Mouse (Mus musculus): ENCODE data around the gene Kazn.

Kazn gene

DNA sequence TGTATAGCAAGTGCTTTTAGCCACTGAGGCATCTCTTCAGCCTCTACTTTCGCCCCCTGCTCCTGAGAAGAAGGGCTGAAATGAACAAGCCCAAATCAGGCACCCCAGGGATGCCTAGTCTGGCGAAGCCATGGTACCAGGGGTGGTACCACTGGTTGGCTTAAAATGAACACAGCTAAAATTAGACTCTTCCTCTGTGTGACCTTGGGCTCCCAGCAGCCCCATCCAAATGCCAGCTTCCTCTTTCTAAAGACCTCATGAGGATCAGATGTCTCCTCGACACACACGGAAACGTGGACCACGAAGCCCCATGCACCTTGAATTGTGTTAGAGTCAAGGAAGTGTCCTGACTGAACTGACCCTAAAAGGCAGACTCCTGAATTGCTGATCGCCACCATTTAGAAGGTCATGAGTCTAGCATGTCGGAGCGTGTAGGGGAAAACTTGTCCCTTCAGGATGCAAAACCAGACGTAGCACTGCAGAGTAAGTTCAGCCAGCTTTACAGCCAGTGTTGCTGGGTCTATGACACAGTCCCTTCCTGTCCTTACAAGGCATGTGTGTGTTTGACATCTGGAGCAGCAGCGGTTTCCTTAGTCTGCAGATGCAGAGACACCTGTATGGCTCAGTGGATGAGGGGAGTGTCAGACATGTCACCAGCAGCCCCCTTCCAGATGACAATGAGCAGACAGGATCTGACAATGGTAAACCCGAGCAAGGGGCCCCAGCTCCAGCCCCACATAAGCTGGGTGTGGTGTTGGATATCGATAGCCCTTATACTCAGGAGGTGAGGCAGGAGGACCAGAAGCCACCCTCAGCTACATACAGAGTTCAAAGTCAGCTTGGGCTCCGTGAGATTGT is 159.3 kb downstream of the Kazn start:
- no peak for DNase-seq (ENCODE audit: low read depth, low spot score)

DNA sequence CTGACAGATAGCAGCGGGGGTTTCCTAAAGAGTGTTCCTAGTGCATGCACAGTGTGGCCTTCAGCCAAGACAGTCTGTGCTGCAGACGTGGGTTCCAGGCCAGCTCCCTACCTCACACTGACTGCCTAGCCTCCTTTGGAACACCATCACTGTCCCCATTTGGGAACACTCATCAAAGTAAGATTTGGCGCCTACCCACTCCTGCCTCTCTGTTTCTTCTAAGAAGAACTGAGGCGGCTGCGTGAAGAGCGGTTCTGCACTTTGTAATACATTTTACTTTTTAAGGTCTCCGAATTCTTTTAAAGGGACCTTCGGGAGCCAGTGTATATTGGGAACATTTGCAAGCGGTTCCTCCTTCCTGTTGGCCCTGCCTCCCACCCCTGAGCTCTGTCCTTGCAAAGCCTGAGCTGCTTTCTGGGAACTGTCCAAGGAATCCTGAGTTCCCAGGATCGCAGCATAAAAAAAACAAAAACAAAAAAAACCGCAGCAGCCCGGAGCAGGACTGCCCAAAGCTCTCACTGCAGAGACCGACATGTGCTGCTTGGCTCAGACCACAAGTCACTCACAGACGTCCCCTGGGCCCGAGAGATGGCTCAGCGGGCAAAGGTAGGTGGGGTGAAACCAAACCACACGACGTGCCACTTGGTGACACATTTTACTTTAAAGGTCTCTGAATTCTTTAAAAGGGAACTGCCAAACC is 161.5 kb downstream of the Kazn start:
- no peak for DNase-seq (ENCODE audit: low read depth, low spot score)

DNA sequence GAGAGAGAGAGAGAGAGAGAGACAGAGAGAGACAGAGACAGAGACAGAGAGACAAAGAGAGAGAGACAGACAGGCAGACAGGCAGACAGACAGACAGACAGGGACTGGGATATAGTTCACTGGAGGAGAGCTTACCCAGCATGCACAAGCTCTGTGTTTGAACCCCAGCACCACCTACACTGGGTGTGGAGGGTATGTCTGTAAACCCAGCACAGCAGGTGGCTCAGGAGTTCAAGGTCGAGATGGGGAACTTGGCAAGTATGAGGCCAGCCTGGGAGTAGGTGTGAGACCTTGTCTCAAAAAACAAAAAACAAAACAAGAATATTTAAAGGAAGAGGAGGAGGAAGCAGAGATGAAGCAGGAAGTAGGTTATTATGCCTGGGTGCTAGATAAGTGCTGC is 162.3 kb downstream of the Kazn start:
- no peak for DNase-seq (ENCODE audit: low read depth, low spot score)

DNA sequence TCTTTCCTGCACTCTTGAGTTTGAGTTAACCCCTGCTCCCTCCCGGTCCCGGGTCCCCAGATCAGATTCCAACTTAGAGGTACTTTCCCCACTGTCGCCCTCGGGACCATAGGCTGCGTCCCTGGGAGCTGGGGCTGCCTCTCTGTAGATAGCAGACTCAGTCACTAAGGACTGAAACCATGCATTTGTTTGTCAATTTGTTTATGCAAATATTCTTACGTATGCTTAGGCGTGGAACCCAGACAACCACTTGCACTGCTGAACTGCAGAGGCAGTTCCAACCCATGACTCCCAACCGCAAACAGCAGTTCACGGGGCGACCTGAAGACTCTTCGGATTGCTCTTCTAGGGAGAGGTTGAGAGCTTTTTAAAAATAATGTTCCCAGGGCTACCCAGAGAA is 163.3 kb downstream of the Kazn start:
- DNase-seq (ENCODE audit: low read depth, low spot score): no peak

DNA sequence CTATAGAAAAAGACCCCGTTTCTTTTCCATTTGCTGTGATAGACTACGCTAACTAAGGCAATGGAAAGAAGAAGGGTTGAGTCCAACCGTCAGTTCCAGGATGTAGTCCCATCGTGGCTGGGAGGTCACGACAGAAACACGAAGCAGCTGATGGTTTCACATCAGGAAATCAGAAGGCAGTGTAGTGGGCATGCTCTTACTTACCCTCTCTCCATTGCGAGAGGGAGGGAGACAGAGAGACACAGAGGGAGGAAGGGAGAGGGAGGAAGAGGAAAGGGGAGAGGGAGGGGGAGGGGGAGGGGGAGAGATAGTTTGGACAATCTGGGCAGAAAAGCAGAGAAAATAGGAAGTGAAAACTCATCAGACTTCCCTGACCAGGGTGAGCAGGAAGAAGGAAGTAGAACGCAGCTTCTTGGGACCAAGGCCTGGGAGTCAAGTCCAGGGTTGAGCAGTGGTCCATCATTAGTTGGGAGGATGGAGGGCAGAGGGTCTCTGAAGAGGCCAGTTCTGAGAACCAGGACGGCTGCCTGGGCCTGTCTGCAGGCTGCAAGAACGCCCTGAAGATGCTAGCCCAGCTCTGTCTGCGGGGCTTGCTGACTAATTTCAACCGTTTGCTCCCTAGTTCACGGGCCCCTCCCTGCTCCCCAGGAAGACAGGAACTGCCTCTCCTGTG is 165.0 kb downstream of the Kazn start:
- no peak for DNase-seq (ENCODE audit: low read depth, low spot score)

DNA sequence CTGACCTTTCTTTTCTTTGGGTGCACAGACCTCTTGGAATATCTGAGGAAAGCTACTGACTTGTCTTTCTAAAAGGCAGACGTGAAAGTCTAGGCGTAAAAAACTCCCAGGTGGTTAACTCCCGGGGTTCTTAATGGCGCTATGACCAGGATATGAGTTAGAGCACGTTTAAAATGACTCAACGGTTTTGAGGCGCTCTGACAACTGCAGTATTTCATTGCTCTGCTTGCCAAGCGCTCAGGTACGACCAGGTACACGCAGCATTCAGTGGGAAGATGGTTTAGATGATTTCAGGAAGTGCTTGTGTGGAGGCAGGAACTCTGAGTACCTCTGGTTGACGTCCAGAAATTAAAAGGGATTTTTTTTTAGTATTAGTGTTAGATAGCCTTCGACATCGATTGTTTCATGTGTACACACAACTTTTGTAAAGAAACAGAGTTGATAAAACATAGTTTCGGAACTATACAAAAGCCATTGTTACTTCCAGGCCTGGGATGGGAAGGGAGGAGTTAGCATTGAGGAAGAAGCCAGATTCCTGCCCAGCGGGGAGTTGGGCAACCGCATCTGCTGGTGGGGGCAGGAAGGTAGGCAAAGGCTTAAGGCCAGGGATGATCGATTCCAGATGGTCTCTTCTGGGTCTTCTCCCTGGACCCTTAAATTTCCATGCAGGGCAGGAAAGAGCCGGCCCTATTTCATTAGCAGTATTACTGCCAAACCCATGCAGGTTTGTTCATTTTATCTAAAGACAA is 167.8 kb downstream of the Kazn start:
- no peak for DNase-seq (ENCODE audit: low read depth, low spot score)

DNA sequence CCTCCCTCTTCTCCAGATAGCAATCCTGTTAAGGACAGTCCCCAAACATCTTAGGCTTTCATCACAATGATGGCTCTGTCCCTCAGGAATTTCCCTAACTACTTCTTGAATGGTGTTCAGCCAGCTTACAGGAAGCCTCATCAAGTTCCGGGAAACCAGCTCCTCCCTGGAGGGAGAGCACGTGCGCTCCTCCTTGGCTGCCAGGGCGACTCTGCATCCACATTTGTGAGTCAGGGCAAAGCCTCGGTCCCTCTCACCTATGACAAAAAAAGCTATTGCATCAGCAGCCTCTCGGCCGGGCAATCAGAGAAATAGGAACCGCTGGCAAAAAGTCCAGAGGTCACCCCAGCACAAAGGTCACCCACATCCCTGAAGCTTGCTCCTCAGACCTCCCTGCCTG is 168.4 kb downstream of the Kazn start:
- no peak for DNase-seq (ENCODE audit: low read depth, low spot score)

DNA sequence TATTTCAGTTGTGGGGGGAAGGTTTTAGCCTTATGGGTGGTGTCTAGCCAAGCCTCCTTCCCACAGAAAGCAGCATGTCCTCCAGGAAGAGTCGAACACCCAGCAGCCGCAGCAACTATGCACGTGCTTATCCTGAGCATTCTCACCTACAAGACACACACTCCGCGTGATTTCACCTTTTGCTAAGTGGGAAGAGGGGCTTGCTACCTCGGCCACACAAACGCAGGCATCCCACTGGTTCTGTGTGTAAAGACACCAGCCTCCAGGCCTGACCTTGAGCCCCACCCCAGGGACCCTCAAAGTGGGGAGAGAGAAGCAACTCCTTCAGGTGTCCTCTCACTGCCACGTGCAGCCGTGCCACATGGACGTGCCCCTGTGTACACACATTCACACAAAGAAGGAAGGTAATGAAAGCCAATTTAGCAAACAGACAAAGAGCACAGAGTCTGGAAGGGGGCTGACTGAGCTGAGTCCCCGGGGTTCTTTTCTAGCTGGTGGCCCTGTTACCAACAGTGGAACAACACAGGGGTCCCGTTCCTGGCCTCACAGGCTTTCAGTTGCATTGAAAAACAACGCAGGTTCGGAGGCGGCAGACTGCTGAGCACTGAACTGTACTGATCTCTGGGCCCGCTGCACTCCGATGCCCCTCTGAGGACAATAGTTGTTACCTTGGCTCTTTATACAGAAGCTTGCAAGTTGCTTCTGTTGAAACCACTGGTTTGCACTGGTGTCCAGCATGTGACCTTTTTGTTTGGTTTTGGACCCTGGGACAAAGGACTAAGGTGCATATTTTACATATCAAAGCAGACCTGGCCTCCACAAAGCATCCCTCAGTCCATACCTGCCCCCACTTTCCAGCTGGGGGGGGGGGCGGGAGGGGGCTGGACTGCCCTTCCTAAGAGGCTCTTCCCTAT is 170.0 kb downstream of the Kazn start:
- no peak for DNase-seq (ENCODE audit: low read depth, low spot score)

DNA sequence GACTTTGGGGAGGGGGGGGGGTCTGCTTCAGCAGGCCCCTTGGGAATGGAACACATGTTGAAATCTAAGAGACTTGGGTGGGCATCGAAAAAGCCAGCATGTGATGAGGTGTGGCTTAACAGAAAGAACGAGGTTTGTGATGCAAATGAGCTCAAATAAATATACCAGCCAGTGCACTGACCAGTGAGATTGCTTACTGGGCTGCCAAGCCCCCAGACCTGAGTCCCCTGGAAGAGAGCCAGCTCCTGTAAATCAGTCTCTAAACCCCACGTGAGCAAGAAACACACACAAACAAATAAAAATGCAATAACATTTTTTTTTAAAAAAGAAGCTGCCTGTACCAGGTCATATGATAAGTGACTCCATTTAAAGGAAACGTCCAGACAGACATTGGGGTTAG is 172.6 kb downstream of the Kazn start:
- DNase-seq (ENCODE audit: low read depth, low spot score): no peak

DNA sequence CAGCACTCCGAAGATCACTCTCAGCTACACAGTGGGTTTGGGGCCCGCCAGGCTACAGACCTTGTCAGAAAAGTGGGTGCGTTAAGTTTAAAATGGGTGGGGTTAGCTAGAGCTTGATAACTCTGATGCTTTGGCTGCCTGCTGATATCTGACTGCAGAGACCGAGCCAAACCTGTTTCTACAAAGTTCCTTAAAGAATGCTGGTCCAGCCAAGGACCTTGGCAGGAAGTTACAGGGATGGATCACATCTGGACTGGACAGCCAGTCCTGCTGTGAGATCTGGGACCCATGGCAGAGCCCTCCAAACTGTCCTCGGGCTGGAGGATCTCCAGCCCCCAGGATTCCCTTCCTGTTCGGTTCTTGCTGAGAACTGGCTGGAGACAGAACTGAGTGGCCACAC is 173.4 kb downstream of the Kazn start:
- no peak for DNase-seq (ENCODE audit: low read depth, low spot score)

DNA sequence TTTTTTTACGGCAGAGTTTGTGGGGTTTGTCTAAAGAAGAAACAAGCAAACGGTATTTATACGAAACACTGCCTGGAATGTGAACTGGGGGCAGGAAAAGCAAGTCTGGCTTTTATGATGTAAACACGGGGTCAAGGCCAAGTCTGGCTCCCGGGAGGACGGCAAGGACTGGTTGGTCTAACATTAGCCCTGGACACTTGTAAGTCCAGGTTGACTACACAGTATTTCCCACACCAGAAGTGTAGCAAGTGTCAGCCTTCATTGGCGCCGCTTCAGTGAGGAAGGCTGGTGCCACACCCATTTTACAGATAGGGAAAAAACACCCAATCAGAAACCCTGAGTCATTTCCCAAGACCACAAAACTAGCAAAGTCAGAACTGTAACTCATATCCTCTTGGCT is 173.9 kb downstream of the Kazn start:
- DNase-seq (ENCODE audit: low read depth, low spot score): peak; percentile 17

DNA sequence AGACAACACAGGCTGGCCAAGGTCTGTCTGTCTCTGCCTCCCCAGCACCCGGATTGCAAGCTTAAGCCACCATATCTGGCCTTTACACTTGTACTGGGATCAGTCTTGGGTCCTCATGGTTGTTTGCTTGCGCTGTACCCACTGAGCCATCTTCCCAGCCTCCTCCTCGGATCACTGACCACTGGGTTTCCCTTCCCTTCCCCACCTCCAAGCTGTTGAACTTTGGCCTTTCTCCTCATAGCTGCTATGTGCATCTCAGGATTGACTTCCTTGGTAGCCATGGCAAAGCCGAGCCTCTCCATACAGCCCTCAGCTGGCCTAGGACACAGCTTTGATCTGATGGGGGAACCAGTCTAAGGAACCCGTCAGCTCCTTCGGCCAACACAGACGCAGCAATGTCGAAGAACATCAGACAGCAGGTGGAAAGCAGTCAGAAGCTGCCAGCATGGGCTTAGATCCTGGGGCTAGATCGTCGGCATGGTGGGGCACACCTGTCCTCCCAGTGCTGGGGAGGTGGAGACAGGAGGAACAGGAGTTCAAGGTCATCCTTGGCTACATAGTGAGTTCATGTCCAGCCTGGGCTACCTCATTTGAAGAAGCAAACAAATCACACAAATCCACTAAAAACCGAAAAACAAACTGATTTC is 174.5 kb downstream of the Kazn start:
- DNase-seq (ENCODE audit: low read depth, low spot score): no peak

DNA sequence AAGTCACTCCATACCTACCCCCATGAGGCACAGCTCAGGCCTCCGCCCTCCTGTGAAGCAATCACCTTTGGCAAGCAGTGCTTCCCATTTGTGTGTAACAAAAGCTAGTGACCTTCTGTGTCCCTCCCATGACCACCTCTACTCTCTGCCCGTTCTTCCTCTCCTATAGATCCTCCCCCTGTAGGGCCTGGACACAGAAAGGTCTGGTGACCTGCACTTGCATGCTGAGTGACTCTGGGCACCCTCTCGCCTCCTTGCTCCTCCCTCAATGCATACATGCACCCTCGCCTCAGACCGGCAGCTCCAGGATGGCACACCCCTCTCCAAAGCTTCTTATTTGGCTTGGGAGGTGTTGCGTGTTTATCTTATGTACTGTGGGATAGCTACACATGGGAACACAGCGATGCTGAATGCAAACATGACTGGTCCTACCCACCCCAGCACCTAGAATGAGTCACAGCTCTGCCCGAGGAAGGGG is 176.1 kb downstream of the Kazn start:
- DNase-seq (ENCODE audit: low read depth, low spot score): no peak

DNA sequence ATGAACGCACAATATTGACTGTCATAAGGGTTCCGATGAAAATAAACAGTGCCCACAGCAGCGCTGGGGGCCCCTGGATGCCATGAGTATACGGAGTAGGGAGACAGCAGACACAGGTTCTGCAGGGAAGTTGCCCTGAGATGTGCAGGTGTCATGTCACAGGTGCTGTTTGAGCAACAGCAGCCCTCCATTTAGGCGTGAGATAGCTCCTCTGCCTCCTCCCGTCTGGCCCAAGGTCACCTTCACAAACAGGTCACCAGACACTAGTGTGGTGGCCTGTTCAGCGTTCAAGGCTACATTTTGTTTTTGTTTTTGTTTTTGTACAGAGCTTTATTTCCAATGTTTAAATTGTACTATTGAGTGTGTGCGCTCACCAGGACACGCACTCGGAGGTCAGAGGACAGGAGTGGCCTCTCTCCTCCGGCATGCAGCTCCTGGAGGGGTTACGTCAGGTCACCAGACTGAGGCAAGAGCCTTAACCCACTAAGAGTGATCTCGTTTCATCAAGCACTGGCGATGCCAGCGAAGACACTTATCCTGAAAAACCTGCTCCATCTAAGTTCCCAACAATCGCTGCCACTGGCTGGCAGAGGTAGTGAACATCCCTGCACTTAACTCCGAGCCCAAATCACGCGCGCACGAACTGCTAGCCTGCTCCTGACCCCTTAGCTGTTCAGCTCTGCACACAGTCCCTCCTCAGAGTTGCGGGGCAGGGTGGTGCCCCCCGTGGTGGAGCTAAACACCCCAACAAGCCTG is 177.5 kb downstream of the Kazn start:
- DNase-seq (ENCODE audit: low read depth, low spot score): no peak

DNA sequence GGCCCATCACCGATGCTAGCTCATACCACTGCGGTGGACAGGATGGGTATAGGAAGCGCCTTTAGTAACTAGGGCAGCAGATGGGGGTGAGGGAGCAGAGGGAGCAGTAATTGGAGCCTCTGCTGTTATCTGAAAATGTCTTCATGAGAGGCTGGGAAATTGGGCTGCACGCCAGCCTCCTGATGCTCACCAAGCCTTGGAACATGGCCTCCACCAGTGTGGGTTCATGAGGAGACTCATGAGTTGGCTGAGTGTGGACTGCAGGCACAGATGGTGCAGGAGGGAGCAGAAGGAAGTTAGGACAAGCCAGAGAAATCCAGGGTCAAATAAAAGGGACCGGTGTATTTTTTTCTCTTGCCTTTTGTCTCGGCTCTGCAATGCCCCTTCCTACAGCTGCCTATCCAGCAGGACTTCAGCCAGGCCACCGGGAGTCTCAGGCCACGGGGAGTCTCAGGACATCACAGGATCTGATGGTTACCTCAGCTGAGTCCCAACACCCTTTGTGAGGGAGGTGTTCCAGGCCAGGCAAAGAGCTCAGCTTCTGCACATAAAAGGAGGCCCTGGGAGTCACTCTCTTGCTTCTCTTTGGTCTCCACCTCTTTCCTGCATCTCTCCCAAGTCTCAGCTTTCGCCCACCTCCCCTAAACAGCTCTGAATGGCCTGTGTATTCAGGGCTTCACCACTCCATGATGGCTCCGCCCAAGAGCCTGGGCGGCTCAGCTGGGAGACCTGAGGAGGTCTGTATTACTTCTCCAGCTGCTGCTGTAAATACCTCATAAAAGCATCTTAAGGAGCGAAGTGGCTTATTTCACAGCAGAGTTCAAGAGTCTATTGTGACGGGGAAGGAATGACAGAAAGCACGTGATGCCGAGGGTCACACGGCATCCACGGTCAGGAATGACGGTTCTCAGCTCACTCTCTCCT is 178.5 kb downstream of the Kazn start:
- no peak for DNase-seq (ENCODE audit: low read depth, low spot score)

DNA sequence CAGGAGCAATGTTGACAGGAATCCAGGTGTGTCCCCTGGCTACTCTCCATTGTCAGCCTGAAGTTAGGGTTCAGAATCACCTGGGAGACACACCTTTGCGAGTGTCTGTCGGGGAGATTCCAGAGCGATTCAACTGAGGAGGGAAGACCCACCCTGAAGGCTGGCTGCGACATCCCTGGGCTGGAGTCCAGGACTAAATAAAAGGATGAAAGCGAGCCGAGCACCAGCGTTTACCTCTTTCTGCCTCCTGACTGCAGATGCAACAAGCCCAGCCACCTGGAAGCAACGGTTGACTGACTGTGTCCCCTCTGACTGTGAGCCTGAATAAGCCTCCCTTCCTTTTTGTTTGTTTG is 179.4 kb downstream of the Kazn start:
- DNase-seq (ENCODE audit: low read depth, low spot score): no peak

DNA sequence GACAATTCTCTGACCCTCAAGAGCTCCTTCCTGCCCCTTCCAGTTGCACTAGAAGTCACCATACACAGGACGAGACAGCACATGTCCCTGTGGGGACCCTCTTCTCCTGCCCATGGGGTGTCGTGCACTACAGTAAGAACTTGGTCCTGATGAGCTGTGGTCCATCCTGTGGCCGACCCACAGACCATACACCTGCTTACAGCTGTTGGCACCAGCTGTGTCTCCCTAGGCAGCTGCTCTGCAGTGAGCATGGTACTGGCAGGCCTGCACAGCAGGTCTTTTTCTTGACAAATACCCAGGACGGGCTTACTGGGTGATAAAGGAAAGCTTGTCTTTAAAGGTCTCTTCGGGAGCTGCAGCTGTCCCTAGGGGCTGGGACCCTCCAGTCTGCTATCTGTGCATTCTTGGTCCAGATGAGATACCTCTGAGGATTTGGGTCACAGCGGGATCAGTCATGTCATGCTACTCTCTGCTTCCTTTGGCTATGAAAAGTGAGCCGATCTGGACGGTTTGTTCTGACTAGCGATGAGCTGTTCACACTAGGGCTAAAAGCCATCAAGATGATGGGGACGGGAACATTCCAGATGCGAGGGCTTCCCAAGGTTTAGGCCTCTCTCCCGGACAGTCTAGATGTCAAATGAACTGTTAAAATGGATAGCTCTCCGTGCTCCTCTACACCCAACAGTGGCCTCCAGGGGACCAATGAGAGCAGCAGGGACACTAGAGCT is 179.9 kb downstream of the Kazn start:
- no peak for DNase-seq (ENCODE audit: low read depth, low spot score)
